Mouse (Mus musculus) brain, embryonic 14.5 days (tissue): Measurements from ENCODE around the gene Rgl1. TPM values are rescaled to one million over a fixed set of nuclear protein-coding genes. Genes with fewer than 3 reads are reported as not detected.

ENCODE experiments used
- DNase-seq: peaks from one replicate; pipeline ENCODE4 v3.0.0-alpha.2; 2011; ENCODE audit warnings: low read depth
- CTCF ChIP-seq: fragments of 200-500 bp; IDR thresholded peaks from 2 replicates; pipeline ENCODE4 v1.5.1; 2012; ENCODE audit warnings: inconsistent platforms, mild to moderate bottlenecking, moderate library complexity, borderline replicate concordance; ENCODE audit not compliant: insufficient read depth, insufficient read length; ENCODE audit errors: extremely low read depth
- POLR2A ChIP-seq: fragments of 200-500 bp; IDR thresholded peaks from 2 replicates; pipeline ENCODE4 v1.6.1; 2012; ENCODE audit warnings: mild to moderate bottlenecking, inconsistent platforms, borderline replicate concordance; ENCODE audit not compliant: poor library complexity, insufficient read depth, insufficient read length, severe bottlenecking; ENCODE audit errors: extremely low read depth
- polyA plus RNA-seq: library from polyadenylated mRNA; depleted of rRNA; stranded (reverse); fragments of >200 nt; gene quantifications from 2 replicates; pipeline ENCODE4 v1.2.3, GENCODE M21; 2012

The Rgl1 gene
- polyA plus RNA-seq, 1 experiment: 14.1 TPM

- peak; percentile 58 for DNase-seq
- TF ChIP-seq POLR2A (no peak), CTCF (no peak)
Observed at GRCm38 (mm10) chr1:152766804-152767748, 925 bp upstream of the Rgl1 start.

GRCm38 (mm10) chr1:152761791-152762190 lies 4.4 kb downstream of the Rgl1 start:
- no peak for DNase-seq
- TF ChIP-seq POLR2A: no peak
- no peak for TF ChIP-seq CTCF

- DNase-seq: peak; percentile 74
- TF ChIP-seq CTCF: no peak
- no peak for TF ChIP-seq POLR2A
Observed at GRCm38 (mm10) chr1:152750312-152750965, 15.7 kb downstream of the Rgl1 start, which contains the start of gene Apobec4. TSS of gene Apobec4 (plus strand) at chr1:152750551.

GRCm38 (mm10) chr1:152749276-152749675 lies 16.9 kb downstream of the Rgl1 start:
- no peak for DNase-seq
- TF ChIP-seq CTCF (no peak), POLR2A (no peak)

- TF ChIP-seq CTCF (peak; percentile 77), POLR2A (no peak)
- peak; percentile 93 for DNase-seq
Observed at GRCm38 (mm10) chr1:152746426-152746825, 19.7 kb downstream of the Rgl1 start.

GRCm38 (mm10) chr1:152743095-152743826 lies 22.9 kb downstream of the Rgl1 start:
- no peak for DNase-seq
- no peak for TF ChIP-seq CTCF
- no peak for TF ChIP-seq POLR2A

GRCm38 (mm10) chr1:152739374-152739773 lies 26.8 kb downstream of the Rgl1 start:
- no peak for DNase-seq
- TF ChIP-seq CTCF: no peak
- TF ChIP-seq POLR2A: no peak

GRCm38 (mm10) chr1:152738793-152739192 lies 27.4 kb downstream of the Rgl1 start:
- TF ChIP-seq CTCF (no peak), POLR2A (no peak)
- no peak for DNase-seq

- no peak for DNase-seq
Observed at GRCm38 (mm10) chr1:152727604-152728236, 38.4 kb downstream of the Rgl1 start.

GRCm38 (mm10) chr1:152726095-152726494 lies 40.1 kb downstream of the Rgl1 start:
- no peak for DNase-seq
- TF ChIP-seq POLR2A: no peak
- TF ChIP-seq CTCF: no peak

More at GRCm38 (mm10) chr1:152727604-152728236, 38.4 kb downstream of the Rgl1 start:
- TF ChIP-seq POLR2A: no peak
- TF ChIP-seq CTCF: no peak
